38 mouse cellular contexts compared by ENCODE assay signal in the genomic region with DNA sequence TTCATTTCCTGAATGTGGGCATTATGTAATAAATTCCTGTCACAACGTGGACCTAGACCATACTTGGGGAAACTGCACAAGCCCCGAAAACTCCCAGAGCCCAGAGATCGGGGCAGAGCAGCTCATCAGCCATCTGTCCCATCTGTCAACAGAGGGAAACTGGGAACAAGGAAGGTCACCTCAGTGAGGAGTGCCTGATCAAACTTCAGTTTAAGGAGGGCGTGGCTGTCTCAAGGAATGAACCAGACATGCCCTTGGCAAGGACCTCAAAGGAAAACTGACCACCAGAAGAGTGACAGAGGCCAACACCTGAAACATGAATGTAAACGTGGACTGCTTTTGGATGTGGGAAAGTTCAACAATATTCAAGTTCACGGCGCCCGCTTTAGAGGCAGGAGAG. TPM values are rescaled to one million over a fixed set of nuclear protein-coding genes. Genes with fewer than 3 reads are reported as not detected.
DNase-seq lines count a peak whose midpoint lies in the region; ATAC-seq and TF ChIP-seq lines count a peak whose summit lies in the region.
"Had no signal": no experiment of that assay in that cellular context is flagged by ENCODE, and none has a peak within 500 bp of the region (broad histone marks: within the 10 kb centered on the region; RNA-seq: fewer than 3 reads in every experiment).

No protein-coding gene starts in this region.

- ATAC-seq in intestine, embryonic 16.5 days, result peak; percentile 37; the same call in 1 of the 2 replicates
- ATAC-seq in intestine, embryonic 15.5 days, result no peak
- ATAC-seq in kidney, embryonic 15.5 days (replicated peaks; ENCODE audit: low FRiP score), result no peak
- ATAC-seq: activated CD4-positive, CD25-positive, alpha-beta regulatory T cell, adult 4 months; CD4-positive, CD25-positive, alpha-beta regulatory T cell, adult 4 months; forebrain, embryonic 14.5 days; forebrain, postnatal 0 days; Patski had no signal

- no peak overlapping the region for H3K9ac ChIP-seq in intestine, embryonic 16.5 days (ENCODE audit: low read depth, low read length)
- H3K9ac ChIP-seq in intestine, embryonic 15.5 days, result no peak overlapping the region
- H3K9ac ChIP-seq in ES-E14 (ENCODE audit: insufficient read depth, low read depth, low read length, poor library complexity, severe bottlenecking), result peak overlapping the region; percentile 25; the same call in 1 of the 2 replicates
- H3K9ac ChIP-seq in kidney, embryonic 15.5 days, result no peak overlapping the region
- H3K9ac ChIP-seq: embryonic facial prominence, embryonic 13.5 days; forebrain, postnatal 0 days; hindbrain, embryonic 12.5 days; hindbrain, embryonic 15.5 days had no signal

- no peak overlapping the region for H3K27ac ChIP-seq in intestine, embryonic 16.5 days (ENCODE audit: low read length)
- no peak overlapping the region for H3K27ac ChIP-seq in intestine, embryonic 15.5 days
- H3K27ac ChIP-seq in ES-E14 (ENCODE audit: insufficient read depth, low read depth, low read length, poor library complexity, severe bottlenecking), result peak overlapping the region; percentile 27; the same call in 1 of the 2 replicates
- H3K27ac ChIP-seq in kidney, embryonic 15.5 days, result no peak overlapping the region
- H3K27ac ChIP-seq: embryonic facial prominence, embryonic 10.5 days; embryonic facial prominence, embryonic 13.5 days; gastrocnemius, adult 2 months; hindbrain, embryonic 12.5 days; hindbrain, embryonic 15.5 days had no signal

- 83% methylated on average over 8 of the region's 8 CpGs for WGBS in intestine, embryonic 16.5 days
- 82% methylated on average over 8 of the region's 8 CpGs for WGBS in intestine, embryonic 15.5 days
- WGBS in kidney, embryonic 15.5 days, result 90% methylated on average over 8 of the region's 8 CpGs

- H3K27me3 ChIP-seq in intestine, embryonic 16.5 days (replicated peaks; ENCODE audit: control insufficient read depth, insufficient read depth, low read length), result no peaks in the 10 kb centered on the region
- H3K27me3 ChIP-seq in intestine, embryonic 15.5 days (replicated peaks), result no peaks in the 10 kb centered on the region
- no peaks in the 10 kb centered on the region for H3K27me3 ChIP-seq in kidney, embryonic 15.5 days
- H3K27me3 ChIP-seq: embryonic facial prominence, embryonic 13.5 days; hindbrain, embryonic 12.5 days; hindbrain, embryonic 15.5 days; Patski had no signal

- peaks cover 16% of the 10 kb centered on the region for H3K4me1 ChIP-seq in intestine, embryonic 16.5 days (ENCODE audit: control insufficient read depth, insufficient read depth, low read length)
- H3K4me1 ChIP-seq in intestine, embryonic 15.5 days (replicated peaks), result no peaks in the 10 kb centered on the region; the same call in 1 of the 2 replicates
- peaks cover 22 to 33% of the 10 kb centered on the region in 2 experiments for H3K4me1 ChIP-seq in ES-E14 (ENCODE audit: control insufficient read depth in 2 of 2, insufficient read depth in 2 of 2, low read length in 2 of 2, poor library complexity in 1 of 2)
- H3K4me1 ChIP-seq in kidney, embryonic 15.5 days, result peaks cover 23% of the 10 kb centered on the region

- H3K9me3 ChIP-seq in intestine, embryonic 16.5 days (ENCODE audit: control insufficient read depth, low read length), result no peaks in the 10 kb centered on the region
- no peaks in the 10 kb centered on the region for H3K9me3 ChIP-seq in intestine, embryonic 15.5 days
- no peaks in the 10 kb centered on the region for H3K9me3 ChIP-seq in ES-E14 (ENCODE audit: control insufficient read depth, insufficient read depth, low read depth, low read length)
- no peaks in the 10 kb centered on the region for H3K9me3 ChIP-seq in kidney, embryonic 15.5 days (replicated peaks)
- H3K9me3 ChIP-seq: embryonic facial prominence, embryonic 10.5 days; embryonic facial prominence, embryonic 13.5 days; G1E; hindbrain, embryonic 12.5 days; hindbrain, embryonic 15.5 days had no signal

- in situ Hi-C loops in ES-E14 (cut with MboI; ENCODE audit: low sequenced_read_pairs in 2 of 2, unreplicated experiment in 2 of 2), result no loop called here

- H3K4me2 ChIP-seq in intestine, embryonic 16.5 days (ENCODE audit: low read depth, low read length), result no peak overlapping the region
- H3K4me2 ChIP-seq in intestine, embryonic 15.5 days (replicated peaks), result no peak overlapping the region
- H3K4me2 ChIP-seq in kidney, embryonic 15.5 days, result no peak overlapping the region
- H3K4me2 ChIP-seq: embryonic facial prominence, embryonic 13.5 days; heart, embryonic 11.5 days; hindbrain, embryonic 12.5 days; hindbrain, embryonic 15.5 days had no signal

- DNase-seq in ES-E14 (ENCODE audit: low read depth, low spot score), result no peak
- peak; percentile 43 for DNase-seq in ZHBTc4 (ENCODE audit: low read depth, low spot score)
- no peak for DNase-seq in spleen, adult 18-20 months
- DNase-seq: adrenal gland, postnatal 10 days; adrenal gland, postnatal 36 days; cerebellum, adult 2 months; cerebellum, adult 9-11 months; cerebellum, postnatal 25 days; embryo, embryonic 11 days; forebrain, postnatal 0 days; gastrocnemius, adult 2 months; gastrocnemius, postnatal 14 days; heart, adult 11 months had no signal

- peaks cover 15% of the 10 kb centered on the region for H3K36me3 ChIP-seq in intestine, embryonic 16.5 days (ENCODE audit: control insufficient read depth, insufficient read depth, low read length)
- peaks cover 19% of the 10 kb centered on the region; the same call in 1 of the 2 replicates for H3K36me3 ChIP-seq in intestine, embryonic 15.5 days
- H3K36me3 ChIP-seq in ES-E14 (ENCODE audit: control insufficient read depth, insufficient read depth, low read length, poor library complexity, severe bottlenecking), result peaks cover 25% of the 10 kb centered on the region
- peaks cover 23% of the 10 kb centered on the region for H3K36me3 ChIP-seq in kidney, embryonic 15.5 days

- H3K4me3 ChIP-seq in intestine, embryonic 16.5 days (ENCODE audit: low read length), result no peak overlapping the region
- H3K4me3 ChIP-seq in intestine, embryonic 15.5 days (replicated peaks), result no peak overlapping the region
- H3K4me3 ChIP-seq in ES-E14 (ENCODE audit: insufficient read depth in 1 of 2, low read depth in 1 of 2, low read length in 2 of 2, poor library complexity in 1 of 2, severe bottlenecking in 1 of 2), result peak overlapping the region in 1 of 2 experiments; percentile 3; a peak in 2 of 4 replicates
- H3K4me3 ChIP-seq in kidney, embryonic 15.5 days (replicated peaks), result no peak overlapping the region
- H3K4me3 ChIP-seq: embryonic facial prominence, embryonic 10.5 days; embryonic facial prominence, embryonic 13.5 days; erythroblast, embryonic 14.5 days; gastrocnemius, adult 2 months; hindbrain, embryonic 12.5 days; hindbrain, embryonic 15.5 days had no signal

TF ChIP-seq in ES-E14, 5 proteins besides CTCF, POLR2A, EP300 and RAD21:
- no peak for TF ChIP-seq CHD2 (IDR thresholded peaks at IDR 0.05; ENCODE audit: low read depth, low read length)
- no peak for TF ChIP-seq ZNF384 (IDR thresholded peaks at IDR 0.05; ENCODE audit: low read depth, low read length)
- TF ChIP-seq HCFC1 (IDR thresholded peaks at IDR 0.05; ENCODE audit: borderline replicate concordance, insufficient read depth, low read length), result no peak
- TF ChIP-seq ZC3H11A (IDR thresholded peaks at IDR 0.05; ENCODE audit: borderline replicate concordance, low read depth, low read length), result no peak
- no peak for TF ChIP-seq MAFK (IDR thresholded peaks at IDR 0.05; ENCODE audit: insufficient read depth, low read depth, low read length)

RNA-seq across cellular contexts. Expression of a gene that starts 14.2 kb away (rescaled TPM):
- polyA plus RNA-seq in intestine, embryonic 16.5 days (2015; fragmentation: Nextera tagmentation; extraction: Ambion mirVana), result 85.4 and 90.4 TPM in 2 replicates
- 81.8 and 86.9 TPM in 2 replicates for polyA plus RNA-seq in intestine, embryonic 15.5 days (2015; fragmentation: Nextera tagmentation; extraction: Ambion mirVana)
- total RNA-seq in ES-E14 (2012; rRNA removed), result 93.8 and 132 TPM in 2 replicates
- 37.9 and 40.5 TPM in 2 replicates for polyA plus RNA-seq in kidney, embryonic 15.5 days (2015; fragmentation: Nextera tagmentation; extraction: Ambion mirVana)

RNA-seq across cellular contexts. Expression of a gene that starts 32.5 kb away (rescaled TPM):
- polyA plus RNA-seq in intestine, embryonic 16.5 days (2015; fragmentation: Nextera tagmentation; extraction: Ambion mirVana), result not detected in 2 replicates
- polyA plus RNA-seq in intestine, embryonic 15.5 days (2015; fragmentation: Nextera tagmentation; extraction: Ambion mirVana), result not detected in 2 replicates
- not detected in 2 replicates for total RNA-seq in ES-E14 (2012; rRNA removed)
- not detected in 2 replicates for polyA plus RNA-seq in kidney, embryonic 15.5 days (2015; fragmentation: Nextera tagmentation; extraction: Ambion mirVana)
- total RNA-seq: adrenal gland, adult 18-20 months; adrenal gland, postnatal 10 days; adrenal gland, postnatal 36 days; forebrain, postnatal 0 days; gastrocnemius, adult 2 months; gastrocnemius, postnatal 14 days; gastrocnemius, postnatal 4 days; heart, adult 8-10 months; heart, postnatal 25 days; hematopoietic stem cell, adult 5-6 weeks had no signal
- polyA plus RNA-seq: C2C12; CD4-positive, CD25-positive, alpha-beta regulatory T cell, adult 4 months; cerebellum, adult 2 months; cortical plate, adult 2 months; embryonic facial prominence, embryonic 10.5 days; embryonic facial prominence, embryonic 13.5 days; erythroblast, embryonic 14.5 days; forebrain, embryonic 14.5 days; forebrain, postnatal 0 days; frontal cortex, adult 2 months; G1E; heart, embryonic 11.5 days; heart, embryonic 14.5 days; heart, postnatal 0 days; hindbrain, embryonic 12.5 days; hindbrain, embryonic 15.5 days; intestine, embryonic 14.5 days; Patski had no signal

RNA-seq across cellular contexts. Expression of a gene that starts 48.7 kb away (rescaled TPM):
- polyA plus RNA-seq in intestine, embryonic 16.5 days (2015; fragmentation: Nextera tagmentation; extraction: Ambion mirVana), result not detected in 2 replicates
- 0.03 TPM in 1 of 2 replicates, not detected in the other for polyA plus RNA-seq in intestine, embryonic 15.5 days (2015; fragmentation: Nextera tagmentation; extraction: Ambion mirVana)
- 2.2 and 3.4 TPM in 2 replicates for total RNA-seq in ES-E14 (2012; rRNA removed)
- 0.04 TPM in 1 of 2 replicates, not detected in the other for polyA plus RNA-seq in kidney, embryonic 15.5 days (2015; fragmentation: Nextera tagmentation; extraction: Ambion mirVana)
- total RNA-seq: adrenal gland, adult 18-20 months; adrenal gland, postnatal 10 days; adrenal gland, postnatal 36 days; forebrain, postnatal 0 days; gastrocnemius, adult 2 months; gastrocnemius, postnatal 14 days; heart, adult 8-10 months; heart, postnatal 25 days; hematopoietic stem cell, adult 5-6 weeks had no signal
- polyA plus RNA-seq: activated CD4-positive, CD25-positive, alpha-beta regulatory T cell, adult 4 months; C2C12; CD4-positive, CD25-positive, alpha-beta regulatory T cell, adult 4 months; erythroblast, embryonic 14.5 days; forebrain, embryonic 14.5 days; G1E; heart, embryonic 11.5 days; heart, embryonic 14.5 days; heart, postnatal 0 days; hindbrain, embryonic 15.5 days had no signal

RNA-seq across cellular contexts. Expression of a gene that starts 50.7 kb away (rescaled TPM):
- not detected in 2 replicates for polyA plus RNA-seq in intestine, embryonic 16.5 days (2015; fragmentation: Nextera tagmentation; extraction: Ambion mirVana)
- not detected in 2 replicates for polyA plus RNA-seq in intestine, embryonic 15.5 days (2015; fragmentation: Nextera tagmentation; extraction: Ambion mirVana)
- total RNA-seq in ES-E14 (2012; rRNA removed), result 1.3 and 2.8 TPM in 2 replicates
- 0.04 TPM in 1 of 2 replicates, not detected in the other for polyA plus RNA-seq in kidney, embryonic 15.5 days (2015; fragmentation: Nextera tagmentation; extraction: Ambion mirVana)
- total RNA-seq: adrenal gland, adult 18-20 months; adrenal gland, postnatal 10 days; adrenal gland, postnatal 36 days; gastrocnemius, adult 2 months; gastrocnemius, postnatal 14 days; heart, adult 8-10 months; heart, postnatal 25 days; hematopoietic stem cell, adult 5-6 weeks had no signal
- polyA plus RNA-seq: activated CD4-positive, CD25-positive, alpha-beta regulatory T cell, adult 4 months; C2C12; CD4-positive, CD25-positive, alpha-beta regulatory T cell, adult 4 months; cerebellum, adult 2 months; embryonic facial prominence, embryonic 10.5 days; embryonic facial prominence, embryonic 13.5 days; erythroblast, embryonic 14.5 days; forebrain, embryonic 14.5 days; forebrain, postnatal 0 days; frontal cortex, adult 2 months; G1E; heart, embryonic 11.5 days; heart, embryonic 14.5 days; heart, postnatal 0 days; hindbrain, embryonic 12.5 days; hindbrain, embryonic 15.5 days; intestine, embryonic 14.5 days; Patski had no signal
